Mouse (Mus musculus): Measurements from ENCODE around the gene Lmf1.

Lmf1 gene

DNA sequence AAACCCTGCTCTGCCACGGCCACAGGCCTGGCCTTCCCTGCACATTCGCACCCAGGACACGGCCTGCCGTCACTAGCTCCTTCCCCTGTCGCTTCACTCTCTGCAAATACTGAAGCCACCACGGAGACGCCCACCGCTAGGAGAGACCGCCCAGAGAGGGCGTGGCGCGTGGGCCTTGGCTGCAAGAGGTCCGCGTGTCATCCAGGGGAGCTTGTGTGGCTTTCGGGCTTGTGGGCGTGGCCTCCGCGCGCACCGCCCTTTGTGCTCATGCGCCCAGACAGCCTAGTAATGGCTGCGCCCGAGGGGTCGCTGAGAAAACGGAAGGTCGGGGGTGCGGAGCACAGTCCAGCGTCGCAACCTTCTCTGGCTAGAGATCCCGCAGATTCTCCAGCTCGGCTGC lies at the start of gene Lmf1:
Lmf1 (plus strand) TSS at position 166 of the 400 bp plus-strand sequence.
- peak; percentile 97 for DNase-seq (ENCODE audit: low read depth, low spot score)

DNA sequence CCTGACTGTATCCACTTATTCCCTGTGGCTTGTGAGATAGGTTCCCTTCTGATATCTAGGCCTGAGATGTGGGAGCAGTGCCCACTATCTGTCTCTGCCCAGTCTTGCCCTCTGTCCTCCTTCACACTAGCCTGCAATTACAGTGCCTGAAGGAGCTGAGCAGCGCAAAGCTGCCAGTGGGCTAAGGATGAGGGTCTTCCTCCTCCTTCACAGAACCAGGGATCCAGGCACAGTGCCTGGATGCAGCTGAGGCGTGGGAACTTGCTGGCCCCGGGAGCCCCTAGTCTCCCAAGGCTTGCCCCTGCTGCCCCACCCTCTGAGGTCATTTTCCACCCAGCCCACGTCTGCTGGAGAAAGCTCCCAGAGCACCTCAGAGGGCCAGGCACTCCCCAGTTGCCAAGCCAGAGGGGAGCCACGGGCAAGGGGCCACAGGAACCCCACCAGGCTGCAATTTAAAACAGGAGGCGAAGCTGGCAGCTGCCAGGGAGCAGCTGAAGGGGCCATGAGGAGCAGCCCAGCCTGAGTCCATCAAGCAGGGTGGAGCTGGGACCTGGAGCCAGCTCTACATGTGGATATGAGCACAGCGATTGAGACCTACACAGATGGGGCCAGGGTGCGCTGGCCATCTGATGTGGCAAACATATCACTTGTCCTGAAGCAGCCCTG lies 48.4 kb upstream of the Lmf1 start:
- DNase-seq (ENCODE audit: low read depth, low spot score): no peak

DNA sequence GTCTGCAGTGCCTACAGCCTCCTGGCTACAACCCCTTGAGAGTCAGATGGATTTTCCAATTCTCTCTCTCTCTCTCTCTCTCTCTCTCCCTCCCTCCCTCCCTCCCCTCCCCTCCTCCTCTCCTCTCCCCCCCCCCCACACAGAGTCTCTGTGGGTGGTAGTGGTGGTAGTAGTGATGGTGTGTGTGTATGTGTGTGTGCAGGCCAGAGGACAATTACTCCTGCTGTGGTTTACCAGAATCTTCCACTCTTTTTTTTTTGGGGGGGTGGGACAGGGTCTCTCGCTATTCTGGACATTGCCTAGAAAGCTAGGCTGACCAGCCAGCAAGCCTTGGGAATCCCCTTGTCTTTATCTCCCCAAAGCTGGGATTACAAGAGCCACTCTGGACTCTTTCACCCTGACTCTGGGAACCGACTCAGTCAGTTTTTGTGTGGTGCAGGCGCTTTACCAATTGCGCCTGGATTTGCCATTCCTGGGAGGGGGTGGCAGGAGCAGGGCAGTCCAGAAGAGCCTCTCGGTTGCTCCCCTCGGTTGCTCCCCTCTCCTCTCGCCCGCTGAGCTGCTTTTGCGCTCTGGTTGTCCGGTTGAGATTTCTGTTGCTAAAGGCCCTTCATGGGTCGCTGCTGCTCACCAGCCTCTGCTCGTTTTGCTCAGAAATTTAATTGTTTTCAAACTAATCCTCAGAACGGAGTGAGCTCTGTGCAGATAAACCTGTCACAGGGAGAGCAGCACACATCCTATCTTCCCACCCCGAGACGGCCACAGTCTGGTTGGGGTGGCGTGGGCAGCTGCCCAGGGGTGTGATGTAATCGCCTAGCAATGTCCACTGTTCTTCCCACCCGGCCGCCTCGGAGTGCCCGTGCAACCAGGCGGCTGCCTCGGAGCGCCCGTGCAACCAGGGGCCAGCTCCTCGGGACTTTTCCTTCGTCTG lies 39.7 kb upstream of the Lmf1 start:
- DNase-seq (ENCODE audit: low read depth, low spot score): peak; percentile 42

DNA sequence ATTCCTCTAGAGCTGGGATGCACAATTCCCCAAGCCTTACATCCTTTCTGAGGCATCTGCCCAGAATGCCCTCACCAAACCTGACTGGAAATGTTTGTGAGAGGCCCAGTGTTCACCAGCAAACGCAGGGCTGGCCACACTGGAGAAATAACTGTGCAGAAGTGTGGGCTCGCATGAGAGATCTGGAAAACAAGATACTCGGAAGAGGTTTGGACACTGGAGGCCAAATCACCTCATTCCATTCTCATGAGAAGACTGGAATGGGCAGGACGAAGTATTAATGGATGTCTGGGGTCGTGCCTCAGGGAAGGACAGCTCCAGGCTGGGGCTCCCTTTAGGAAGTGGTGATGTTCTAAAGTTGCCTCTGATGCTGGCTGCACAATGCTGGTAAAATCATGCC lies 38.2 kb upstream of the Lmf1 start:
- no peak for DNase-seq (ENCODE audit: low read depth, low spot score)

DNA sequence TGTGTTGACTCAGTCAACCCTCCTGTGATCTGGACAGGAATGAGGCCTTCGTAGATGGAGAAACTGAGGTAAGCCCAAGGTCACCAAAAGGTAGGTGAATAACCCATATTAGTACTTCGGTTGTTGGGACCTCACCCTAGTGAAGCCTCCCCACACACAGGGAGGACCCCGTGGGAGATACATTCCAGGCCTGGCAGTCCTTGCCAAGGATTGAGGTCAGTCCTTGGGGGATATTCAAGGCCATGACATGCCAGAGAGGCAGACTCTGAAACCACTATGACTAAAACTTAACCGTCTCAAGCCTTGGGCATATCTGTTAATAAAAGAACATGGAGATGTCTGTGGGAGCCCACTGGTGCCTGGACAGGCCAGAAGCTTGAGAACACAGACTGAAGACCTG lies 37.1 kb upstream of the Lmf1 start:
- DNase-seq (ENCODE audit: low read depth, low spot score): no peak

DNA sequence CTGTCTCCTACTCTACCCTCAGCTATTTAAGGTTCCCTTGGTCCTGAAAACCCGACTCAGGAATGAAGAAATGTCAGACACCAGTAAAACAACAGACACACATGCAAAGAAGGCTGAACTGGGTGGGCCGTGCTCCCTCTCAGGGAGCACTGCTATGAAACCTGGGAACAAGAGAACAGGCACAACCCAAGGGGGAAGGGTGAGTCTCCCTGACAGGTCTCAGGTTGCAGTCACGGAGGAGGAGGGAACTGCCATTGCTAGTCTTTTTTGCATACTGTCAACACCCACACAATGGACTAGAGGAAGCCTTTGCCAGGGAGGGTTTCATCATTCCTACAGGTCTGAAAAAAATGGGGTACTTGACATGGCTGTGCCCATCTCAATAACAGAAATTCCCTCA lies 31.9 kb upstream of the Lmf1 start:
- DNase-seq (ENCODE audit: low read depth, low spot score): no peak

DNA sequence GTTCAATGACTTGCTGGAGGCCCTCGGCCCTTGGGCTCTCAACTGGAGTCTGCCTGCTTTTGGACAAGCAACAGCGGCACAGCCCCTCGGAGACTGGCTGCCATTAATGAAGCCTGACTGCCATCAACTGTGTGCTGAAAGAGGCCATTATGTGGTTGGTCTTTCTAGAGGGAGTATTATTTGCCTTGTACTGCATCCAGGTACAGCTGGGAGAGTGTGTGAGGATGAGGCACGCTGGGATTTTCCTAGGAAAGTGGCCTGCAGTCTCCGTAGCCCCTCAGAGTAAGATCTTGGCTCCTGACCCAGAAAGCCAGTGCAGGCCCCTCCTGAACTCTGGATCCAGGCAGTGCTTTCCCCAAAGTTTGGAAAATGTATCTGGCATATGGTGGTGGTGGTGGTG lies 28.9 kb upstream of the Lmf1 start:
- no peak for DNase-seq (ENCODE audit: low read depth, low spot score)

DNA sequence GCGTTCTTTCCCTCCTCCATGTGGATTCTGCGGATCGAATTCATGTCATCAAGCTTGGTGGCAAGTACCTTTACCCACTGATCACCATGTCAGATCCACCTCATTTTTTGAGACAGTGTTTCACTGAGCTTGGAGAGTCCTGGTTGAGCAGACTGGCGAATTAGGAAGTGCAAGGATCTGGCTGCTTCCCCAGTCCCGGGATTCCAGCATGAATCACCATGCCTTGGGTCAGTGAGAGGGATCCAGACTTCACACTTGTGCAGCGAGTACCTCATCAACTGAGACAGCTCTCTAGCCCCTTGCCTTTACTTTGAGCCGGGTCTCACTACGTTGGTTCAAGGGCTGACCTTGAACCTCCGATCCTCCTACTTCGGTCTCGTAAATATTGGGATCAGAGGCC lies 27.6 kb upstream of the Lmf1 start:
- no peak for DNase-seq (ENCODE audit: low read depth, low spot score)

DNA sequence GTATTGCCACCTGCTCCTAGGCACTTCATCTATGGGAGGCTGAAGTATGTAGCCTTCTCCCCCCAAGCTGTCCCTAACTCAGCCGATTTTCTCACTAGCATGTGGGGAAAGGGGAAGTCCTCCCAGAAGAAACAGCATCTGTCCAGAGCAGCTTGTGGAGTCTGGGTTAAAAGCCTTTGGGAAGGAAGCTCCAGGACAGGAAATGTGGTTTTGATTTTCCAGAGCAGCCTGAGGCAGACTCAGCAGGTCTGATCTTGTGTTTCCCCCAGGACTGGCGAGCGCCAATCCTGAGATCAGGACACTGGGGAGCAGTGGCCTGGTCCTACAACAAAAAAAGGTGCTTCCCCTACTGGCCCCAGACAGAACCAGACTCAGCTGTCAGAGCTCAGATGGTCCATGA lies 23.7 kb upstream of the Lmf1 start:
- no peak for DNase-seq (ENCODE audit: low read depth, low spot score)

DNA sequence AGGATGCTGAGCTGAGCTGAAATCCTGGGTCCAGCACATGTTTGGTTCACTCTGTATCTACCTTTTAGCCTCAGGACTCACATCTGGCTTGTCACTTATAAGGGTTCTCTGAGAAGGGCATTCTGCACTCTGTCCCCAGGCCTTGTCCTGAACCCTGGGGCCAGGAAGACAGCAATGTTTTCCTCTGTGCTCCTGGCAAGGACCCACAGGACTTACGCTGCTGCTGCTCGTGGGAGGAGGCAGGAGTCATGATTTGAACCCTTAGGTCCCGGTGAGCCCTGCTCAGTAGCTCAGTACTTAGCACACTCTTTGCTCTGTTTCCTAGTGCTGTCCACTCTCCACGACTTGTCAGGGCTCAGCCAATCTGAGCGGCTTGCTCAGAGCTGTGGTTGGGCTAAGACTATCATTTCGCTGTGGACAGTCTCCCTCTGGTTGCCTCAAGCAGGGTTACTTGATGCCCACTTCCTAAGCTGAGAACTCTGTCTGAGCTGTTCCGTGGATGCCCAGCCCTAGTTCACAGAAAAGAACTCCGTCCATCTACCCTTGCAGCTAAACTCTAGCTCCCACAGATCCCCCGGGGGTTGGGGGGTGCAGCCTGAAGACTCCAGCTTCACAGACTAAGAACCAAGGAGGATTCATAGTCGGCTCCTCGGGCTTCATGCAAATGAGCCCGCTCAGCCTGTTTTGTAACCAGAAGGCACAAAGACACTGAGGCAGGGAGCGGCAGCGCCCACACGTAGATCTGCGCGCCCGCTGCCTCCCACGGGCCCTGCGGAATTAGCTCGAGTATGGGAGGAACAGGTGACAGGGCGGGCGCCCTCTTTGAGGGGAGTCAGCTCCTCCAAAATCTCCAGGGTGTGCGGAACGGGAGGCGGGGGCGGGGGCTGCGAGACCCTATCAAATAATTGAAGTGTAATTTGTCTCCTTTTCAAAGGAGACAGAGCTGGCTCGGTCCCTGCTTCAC lies 22.9 kb upstream of the Lmf1 start:
- no peak for DNase-seq (ENCODE audit: low read depth, low spot score)

DNA sequence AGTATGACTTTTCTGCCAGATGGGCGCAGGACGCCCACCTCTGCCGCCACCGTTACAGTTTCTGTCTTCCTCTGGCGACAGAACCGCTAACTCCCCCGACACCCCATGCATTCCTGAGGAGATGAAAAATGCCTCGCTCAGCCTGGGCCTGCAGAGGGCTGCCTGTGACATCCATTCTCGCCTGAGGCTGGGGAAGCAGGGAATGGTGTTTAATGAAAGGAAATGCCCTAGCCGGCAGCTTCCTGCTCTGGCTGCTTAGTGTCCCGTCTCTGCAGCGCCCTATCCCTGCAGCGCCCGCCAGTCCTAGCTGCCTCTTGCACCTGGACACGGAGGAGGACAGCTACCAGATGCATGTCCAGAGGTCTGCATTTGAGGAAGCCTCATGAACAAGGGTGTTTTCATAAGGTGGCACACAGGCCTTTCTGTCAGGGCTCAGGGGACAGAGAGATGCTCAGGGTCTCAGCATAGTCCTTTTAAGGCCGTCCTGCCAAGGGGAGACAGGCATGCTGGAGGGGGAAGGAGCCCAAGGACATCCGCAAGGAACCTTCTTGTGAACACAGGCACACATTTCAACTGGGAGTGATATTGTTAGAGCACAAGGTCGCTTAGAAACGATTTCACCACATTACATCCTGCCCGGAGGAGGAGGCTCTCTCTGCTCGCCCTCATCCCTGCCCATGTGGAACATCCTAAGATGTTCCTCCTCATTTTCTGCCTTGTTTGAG lies 22.1 kb upstream of the Lmf1 start:
- DNase-seq (ENCODE audit: low read depth, low spot score): no peak

DNA sequence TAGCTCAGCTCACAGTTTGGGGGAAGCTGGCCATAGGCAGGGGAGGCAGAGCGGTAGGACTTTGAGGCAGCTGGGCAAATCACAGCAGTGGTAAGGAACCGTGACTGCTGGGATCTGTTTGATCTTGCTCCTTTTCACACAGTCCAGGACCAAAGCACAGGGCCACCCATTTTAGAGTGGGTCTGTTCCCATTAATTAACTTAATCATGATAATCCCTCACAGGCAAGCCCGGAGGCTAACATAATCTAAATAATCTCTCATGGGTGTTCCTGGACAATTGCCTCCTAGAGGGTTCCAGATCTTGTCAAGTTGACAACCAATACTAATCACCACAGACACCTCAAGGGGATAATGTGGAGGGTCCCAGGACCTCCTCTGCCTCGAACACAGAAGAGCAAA lies 19.3 kb upstream of the Lmf1 start:
- DNase-seq (ENCODE audit: low read depth, low spot score): no peak

DNA sequence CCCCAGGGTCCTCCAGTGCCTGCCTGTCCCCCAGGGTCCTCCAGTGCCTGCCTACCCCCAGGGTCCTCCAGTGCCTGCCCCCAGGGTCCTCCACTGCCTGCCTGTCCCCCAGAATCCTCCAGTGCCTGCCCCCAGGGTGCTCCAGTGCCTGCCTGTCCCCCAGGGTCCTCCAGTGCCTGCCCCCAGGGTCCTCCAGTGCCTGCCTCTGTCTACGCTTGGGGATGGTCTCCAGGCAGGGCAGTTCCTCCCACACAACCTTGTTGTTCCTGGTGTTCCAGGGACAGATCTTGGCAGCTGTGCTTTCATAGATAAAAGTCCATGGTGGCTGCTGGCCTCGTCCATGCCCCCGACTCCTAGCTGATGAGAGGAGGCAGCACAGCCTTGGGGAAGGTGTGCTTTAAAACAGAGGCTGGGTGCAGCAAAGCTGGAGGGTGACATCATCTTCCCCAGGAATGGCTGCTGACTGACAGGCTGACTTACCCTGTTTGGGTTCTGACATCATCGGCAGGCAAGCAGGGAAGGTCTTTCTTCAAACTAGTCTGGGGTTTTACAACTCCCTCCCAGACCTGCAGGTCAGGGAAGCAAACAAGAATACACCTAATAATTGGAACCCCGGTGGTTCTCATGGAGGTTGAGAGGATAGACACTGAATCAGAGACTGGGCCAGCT lies 18.2 kb upstream of the Lmf1 start:
- DNase-seq (ENCODE audit: low read depth, low spot score): no peak

DNA sequence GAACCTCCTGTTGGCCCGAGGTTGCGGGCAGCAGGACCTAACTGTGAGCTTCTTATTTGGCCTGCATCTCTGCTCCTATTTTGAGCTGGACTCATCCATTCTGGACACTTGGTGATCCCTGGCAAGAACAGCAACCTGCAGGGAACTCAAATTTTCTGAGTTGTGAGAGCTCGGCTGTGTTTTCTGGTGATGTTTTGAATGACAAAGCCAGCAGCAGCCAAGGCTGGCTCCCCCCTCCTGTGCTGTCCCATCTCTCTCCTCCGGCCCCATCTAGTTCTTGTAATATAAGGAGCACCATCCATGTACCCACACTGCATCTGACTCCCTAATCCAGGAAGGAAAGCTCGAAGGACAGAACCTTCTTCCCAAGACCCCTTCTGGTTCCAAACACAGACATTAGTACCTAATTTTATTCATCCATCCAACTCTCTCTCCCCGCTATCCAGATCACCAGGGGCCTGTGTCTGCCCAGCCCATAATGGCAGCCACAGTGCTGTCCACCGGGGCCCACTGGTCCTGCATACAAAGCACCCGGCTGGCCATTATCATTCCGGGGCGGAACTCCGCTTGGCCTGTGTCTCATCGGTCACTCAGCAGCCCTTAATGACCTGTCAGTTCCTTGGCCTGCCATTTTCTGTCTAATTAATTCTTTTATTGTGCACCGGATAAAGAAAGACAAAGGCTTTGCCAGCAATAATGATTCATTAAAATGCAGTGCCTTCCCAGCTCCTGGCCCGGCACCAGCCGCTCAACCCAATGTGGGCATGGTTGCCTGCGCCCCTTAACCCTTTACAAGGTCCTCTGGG lies 17.5 kb upstream of the Lmf1 start:
- peak; percentile 63 for DNase-seq (ENCODE audit: low read depth, low spot score)

DNA sequence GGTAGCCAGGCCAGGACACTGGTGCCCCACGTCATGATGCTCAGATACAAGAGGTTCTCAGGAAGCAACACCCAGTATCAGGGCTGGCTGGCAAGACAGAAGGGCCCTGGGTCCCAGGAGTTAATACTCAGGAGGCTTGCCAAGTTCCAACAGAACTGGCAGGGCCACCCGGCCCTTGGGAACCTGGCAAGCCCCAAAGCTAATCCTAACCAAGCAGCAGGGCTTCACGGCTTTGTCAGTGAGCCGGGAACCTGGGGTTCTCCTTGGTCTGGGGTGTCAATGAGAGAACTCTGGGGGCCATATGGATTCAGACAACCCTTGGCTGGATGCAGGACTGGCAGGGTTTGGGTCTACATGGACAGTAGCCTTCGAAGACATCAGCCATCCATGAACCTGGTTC lies 14.4 kb upstream of the Lmf1 start:
- DNase-seq (ENCODE audit: low read depth, low spot score): no peak

DNA sequence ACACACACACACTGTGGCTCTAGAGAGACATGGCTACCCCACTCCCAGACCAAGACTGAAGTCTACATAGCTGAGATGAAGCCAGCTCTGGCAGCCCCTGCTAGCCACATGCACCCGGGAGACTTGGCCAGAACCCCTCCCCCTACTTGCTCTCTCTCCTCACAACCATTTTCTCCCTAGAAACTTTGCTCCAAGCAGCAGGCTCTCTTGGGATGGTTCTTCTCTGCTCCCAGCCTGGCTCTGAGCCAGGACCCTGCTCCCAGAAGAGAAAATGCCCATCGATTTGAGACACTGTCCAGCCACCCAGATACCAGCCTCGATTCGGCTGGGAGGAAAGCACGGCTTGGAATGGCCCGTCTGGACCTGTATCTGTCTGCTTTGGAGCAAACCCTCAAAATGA lies 13.6 kb upstream of the Lmf1 start:
- DNase-seq (ENCODE audit: low read depth, low spot score): peak; percentile 19

DNA sequence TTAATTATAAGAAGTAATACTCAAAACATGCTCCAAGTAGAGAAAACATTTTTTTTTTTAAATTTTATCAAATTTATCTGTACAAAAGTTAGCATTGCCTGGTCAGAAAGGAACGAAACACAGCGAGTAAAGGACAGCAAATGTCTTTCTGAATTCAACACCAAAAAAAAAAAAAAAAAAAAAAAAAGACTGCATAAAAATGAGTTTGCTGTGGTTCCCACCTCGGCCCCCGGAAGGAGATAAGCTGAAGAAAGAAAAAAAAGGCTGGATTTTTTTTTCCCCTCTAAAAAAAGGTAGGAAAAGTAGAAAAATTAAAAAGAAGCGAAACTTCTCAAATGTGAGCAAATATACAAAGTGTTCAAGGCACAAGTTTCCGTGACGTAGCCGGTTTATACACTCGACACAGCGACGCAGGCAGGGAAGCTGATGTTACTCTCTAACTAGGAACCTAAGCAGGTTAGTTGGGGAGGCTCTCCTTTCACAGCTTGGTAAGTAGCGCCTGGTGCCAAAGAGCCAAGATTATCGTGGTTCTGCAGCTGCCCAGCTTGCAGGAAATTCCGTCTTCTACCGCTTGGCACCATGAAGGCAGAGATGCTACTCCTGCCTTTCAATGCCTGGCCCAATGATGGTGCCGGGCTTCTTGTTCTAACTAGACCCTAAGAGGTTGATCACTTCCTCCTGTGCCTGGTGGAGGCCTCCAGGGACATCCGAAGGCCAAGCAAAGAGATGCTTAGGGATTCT lies 12.9 kb upstream of the Lmf1 start:
- DNase-seq (ENCODE audit: low read depth, low spot score): no peak

DNA sequence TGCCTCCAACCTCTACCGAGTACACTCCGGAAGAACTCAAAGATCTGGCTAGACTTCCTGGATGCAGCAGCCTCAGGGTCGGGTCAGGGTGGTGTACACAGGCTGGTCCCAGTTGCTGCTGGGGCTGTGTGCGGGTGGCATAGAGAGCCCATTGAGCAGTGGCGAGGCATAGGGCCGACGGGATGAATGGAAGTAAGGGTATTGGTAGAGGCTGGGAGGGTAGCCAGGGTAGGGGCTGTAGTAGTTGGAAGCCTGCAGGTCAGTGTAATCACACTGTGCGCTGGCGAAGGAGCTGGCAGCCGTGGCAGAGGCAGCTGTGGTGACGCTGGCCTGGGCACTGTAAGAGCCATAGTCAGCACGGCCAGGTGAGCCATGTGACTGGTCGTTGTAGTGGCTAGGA lies 11.6 kb upstream of the Lmf1 start:
- DNase-seq (ENCODE audit: low read depth, low spot score): no peak

DNA sequence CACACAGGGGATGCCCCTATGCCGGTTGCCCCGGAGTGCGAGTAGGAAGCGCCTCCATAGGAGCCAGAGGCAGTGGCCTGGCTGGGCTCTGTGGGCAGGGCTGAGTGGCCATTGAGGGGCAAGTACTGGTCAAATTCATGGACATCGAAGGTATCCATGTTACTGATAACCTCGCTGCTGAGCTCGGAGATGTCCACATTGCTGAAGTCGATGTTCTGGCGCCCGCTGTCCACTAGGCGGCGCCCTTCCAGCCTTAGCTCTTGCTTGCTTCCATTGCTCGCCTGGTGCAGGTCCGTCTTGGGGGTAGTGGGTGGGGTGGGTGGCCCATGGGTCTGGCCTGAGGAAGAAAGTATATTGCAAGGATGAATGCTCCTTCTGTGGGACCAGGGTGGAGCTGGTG lies 11.1 kb upstream of the Lmf1 start:
- DNase-seq (ENCODE audit: low read depth, low spot score): peak; percentile 78
